Mouse (Mus musculus) spleen, adult 2 months (tissue): Measurements from ENCODE around the gene Sertad3. TPM values are rescaled to one million over a fixed set of nuclear protein-coding genes. Genes with fewer than 3 reads are reported as not detected.
A peak's percentile ranks its signal among the peaks of the same experiment; 100 is the strongest.

Experiments
- DNase-seq, 2 experiments: peaks; one replicate each; pipeline versions ENCODE4 v3.0.0 to v3.0.0-alpha.2; 2012 to 2021; ENCODE audit warnings: low spot score in 2 of 2, low read depth in 1 of 2
- H3K27ac ChIP-seq: fragments of 200-500 bp; 2 replicates; pipeline ENCODE4 v1.5.1; 2012; ENCODE audit warnings: low read length, inconsistent platforms; ENCODE audit not compliant: insufficient read depth
- H3K27me3 ChIP-seq: fragments of 200-500 bp; 2 replicates; pipeline ENCODE4 v1.6.1; 2012; ENCODE audit warnings: mild to moderate bottlenecking, moderate library complexity, low read length, inconsistent platforms; ENCODE audit not compliant: control insufficient read depth, insufficient read depth
- H3K36me3 ChIP-seq: fragments of 200-500 bp; 2 replicates; pipeline ENCODE4 v1.6.1; 2012; ENCODE audit warnings: mild to moderate bottlenecking, low read length, inconsistent platforms; ENCODE audit not compliant: control insufficient read depth, insufficient read depth
- H3K4me1 ChIP-seq: fragments of 200-500 bp; 2 replicates; pipeline ENCODE4 v1.6.1; 2011; ENCODE audit warnings: inconsistent platforms; ENCODE audit not compliant: control insufficient read depth, insufficient read depth, insufficient read length
- H3K4me3 ChIP-seq: fragments of 200-500 bp; 2 replicates; pipeline ENCODE4 v1.5.1; 2011; ENCODE audit warnings: mild to moderate bottlenecking, inconsistent platforms; ENCODE audit not compliant: insufficient read depth, insufficient read length; ENCODE audit errors: extremely low read depth
- CTCF ChIP-seq: fragments of 200-500 bp; IDR thresholded peaks from 2 replicates; pipeline ENCODE4 v1.5.1; 2011; ENCODE audit warnings: mild to moderate bottlenecking, inconsistent platforms; ENCODE audit not compliant: insufficient read depth, insufficient read length, insufficient replicate concordance; ENCODE audit errors: extremely low read depth
- POLR2A ChIP-seq: fragments of 200-500 bp; IDR thresholded peaks from 2 replicates; pipeline ENCODE4 v1.6.1; 2011; ENCODE audit warnings: low read depth, low read length, inconsistent platforms
- WGBS: fragments of 180-500 bp; shearing (Covaris S2); methylation state at CpG from one replicate; pipeline ENCODE4 v1.1.7; 2018; 5-methylcytosine and 5-hydroxymethylcytosine counted together
- polyA plus RNA-seq: library from polyadenylated mRNA; depleted of rRNA; stranded (reverse); fragments of >200 nt; gene quantifications from 2 replicates; pipeline ENCODE4 v1.2.3, GENCODE M21; 2012; rRNA removed

Gene Sertad3
- polyA plus RNA-seq, 1 experiment, result 16.0 TPM

GRCm38 (mm10) chr7:27522967-27523366, 49.4 kb downstream of the Sertad3 start, which contains the start of gene Hipk4:
Gene Hipk4, plus strand, starts transcription at chr7:27523267.
- no peaks in the 10 kb centered on the region for H3K4me1 ChIP-seq
- no peak within 1 kb of the TSS for H3K27ac ChIP-seq
- H3K27me3 ChIP-seq, result no peaks in the 10 kb centered on the region
- DNase-seq, result no peak
- no peak within 1 kb of the TSS for H3K4me3 ChIP-seq
- TF ChIP-seq CTCF, result no peak
- TF ChIP-seq POLR2A, result no peak
- WGBS, result 86% methylated on average over 5 of the region's 5 CpGs
- H3K36me3 ChIP-seq, result no peaks in the 10 kb centered on the region

- Histone ChIP-seq H3K4me3 (no peak overlapping the region), H3K4me1 (no peaks in the 10 kb centered on the region), H3K36me3 (no peaks in the 10 kb centered on the region), H3K27ac (no peak overlapping the region), H3K27me3 (no peaks in the 10 kb centered on the region)
- WGBS, result 94% methylated on average over 13 of the region's 13 CpGs
- DNase-seq, result no peak
- TF ChIP-seq CTCF (no peak), POLR2A (no peak)
Measured at GRCm38 (mm10) chr7:27523805-27524204, 50.2 kb downstream of the Sertad3 start.

GRCm38 (mm10) chr7:27526039-27526827, 52.7 kb downstream of the Sertad3 start:
- TF ChIP-seq POLR2A, result no peak
- TF ChIP-seq CTCF, result peak; percentile 98
- H3K4me3 ChIP-seq, result no peak overlapping the region
- no peaks in the 10 kb centered on the region; the same call in 1 of the 2 replicates for H3K36me3 ChIP-seq
- peak; percentile 46 to 63 for DNase-seq
- H3K4me1 ChIP-seq, result no peaks in the 10 kb centered on the region
- no peaks in the 10 kb centered on the region for H3K27me3 ChIP-seq
- H3K27ac ChIP-seq, result no peak overlapping the region
- 21% methylated on average over 10 of the region's 10 CpGs for WGBS

Other genes with a start within 250 kb of the Sertad3 start
- gene Itpkc, start 245.1 kb upstream of the Sertad3 start, polyA plus RNA-seq, result 5.9 and 7.0 TPM in 2 replicates
- 28.9 and 36.4 TPM in 2 replicates for gene Coq8b, start 240.7 kb upstream of the Sertad3 start, polyA plus RNA-seq
- gene Numbl, start 215.3 kb upstream of the Sertad3 start, polyA plus RNA-seq, result 6.1 and 7.6 TPM in 2 replicates
- gene Ltbp4, start 136.1 kb upstream of the Sertad3 start, polyA plus RNA-seq, result 157 and 164 TPM in 2 replicates
- 130 and 166 TPM in 2 replicates for gene Shkbp1, start 117.7 kb upstream of the Sertad3 start, polyA plus RNA-seq
- gene Gm20479, start 116.3 kb upstream of the Sertad3 start, polyA plus RNA-seq, result 0.47 and 0.54 TPM in 2 replicates
- gene Sptbn4, start 26.1 kb upstream of the Sertad3 start, polyA plus RNA-seq, result 0.23 and 0.41 TPM in 2 replicates
- gene Blvrb, start 25.8 kb upstream of the Sertad3 start, polyA plus RNA-seq, result 280 and 330 TPM in 2 replicates
- gene Sertad1, start 13.1 kb downstream of the Sertad3 start, polyA plus RNA-seq, result 21.9 and 33.0 TPM in 2 replicates
- 0.68 and 0.72 TPM in 2 replicates for gene Prx, start 25.6 kb downstream of the Sertad3 start, polyA plus RNA-seq
- 0.28 and 0.47 TPM in 2 replicates for gene Hipk4, start 49.5 kb downstream of the Sertad3 start, polyA plus RNA-seq
- gene Pld3, start 79.5 kb downstream of the Sertad3 start, polyA plus RNA-seq, result 266 and 280 TPM in 2 replicates
- 25.9 and 26.5 TPM in 2 replicates for gene 2310022A10Rik, start 79.5 kb downstream of the Sertad3 start, polyA plus RNA-seq
- 48.7 and 48.8 TPM in 2 replicates for gene Akt2, start 117.8 kb downstream of the Sertad3 start, polyA plus RNA-seq
- gene Ttc9b, start 180.1 kb downstream of the Sertad3 start, polyA plus RNA-seq, result not detected in 2 replicates
- gene Map3k10, start 200.8 kb downstream of the Sertad3 start, polyA plus RNA-seq, result 16.1 and 22.2 TPM in 2 replicates
- 0.06 and 0.13 TPM in 2 replicates for gene Zfp607b, start 215.6 kb downstream of the Sertad3 start, polyA plus RNA-seq